Mouse (Mus musculus) brain, embryonic 14.5 days (tissue): ENCODE measurements at regions not wholly inside any gene's neighbourhood (a gene's known extent, or its start where the extent isn't known, plus 50 kb on each side); places are given as distances from the start of the nearest gene placed in this dataset.

ENCODE experiments used
- CTCF ChIP-seq: fragments of 200-500 bp; IDR thresholded peaks from 2 replicates; pipeline ENCODE4 v1.5.1; 2012; ENCODE audit warnings: inconsistent platforms, mild to moderate bottlenecking, moderate library complexity, borderline replicate concordance; ENCODE audit not compliant: insufficient read depth, insufficient read length; ENCODE audit errors: extremely low read depth
- POLR2A ChIP-seq: fragments of 200-500 bp; IDR thresholded peaks from 2 replicates; pipeline ENCODE4 v1.6.1; 2012; ENCODE audit warnings: mild to moderate bottlenecking, inconsistent platforms, borderline replicate concordance; ENCODE audit not compliant: poor library complexity, insufficient read depth, insufficient read length, severe bottlenecking; ENCODE audit errors: extremely low read depth

- TF ChIP-seq CTCF (no peak), POLR2A (no peak)
Measured at GRCm38 (mm10) chr11:7531847-7532246, 318.1 kb upstream of the Igfbp3 start.
